Mouse (Mus musculus): ENCODE data around the gene Stk39.

GRCm38 (mm10) chr2:68192605-68193464 lies 279.2 kb downstream of the Stk39 start:
- TF ChIP-seq ZNF384 (IDR thresholded peaks at IDR 0.05; ENCODE audit: low read depth, low read length) = no peak
- TF ChIP-seq MAFK (IDR thresholded peaks at IDR 0.05; ENCODE audit: insufficient read depth, low read depth, low read length) = no peak
- TF ChIP-seq CHD2 (IDR thresholded peaks at IDR 0.05; ENCODE audit: low read depth, low read length) = no peak
- TF ChIP-seq HCFC1 (IDR thresholded peaks at IDR 0.05; ENCODE audit: borderline replicate concordance, insufficient read depth, low read length) = no peak

Measured in ES-E14 (cell line).